Mouse (Mus musculus): ENCODE data around the gene Mettl7a3. TPM values are rescaled to one million over a fixed set of nuclear protein-coding genes. Genes with fewer than 3 reads are reported as not detected.
"Not testable (repeated sequence)": the region's sequence is repeated elsewhere in the genome, so short reads cannot be mapped to it uniquely, and the experiment has no call there.

Mettl7a3 gene
- polyA plus RNA-seq, 1 experiment from 2014 or later = 88.9 TPM

DNA sequence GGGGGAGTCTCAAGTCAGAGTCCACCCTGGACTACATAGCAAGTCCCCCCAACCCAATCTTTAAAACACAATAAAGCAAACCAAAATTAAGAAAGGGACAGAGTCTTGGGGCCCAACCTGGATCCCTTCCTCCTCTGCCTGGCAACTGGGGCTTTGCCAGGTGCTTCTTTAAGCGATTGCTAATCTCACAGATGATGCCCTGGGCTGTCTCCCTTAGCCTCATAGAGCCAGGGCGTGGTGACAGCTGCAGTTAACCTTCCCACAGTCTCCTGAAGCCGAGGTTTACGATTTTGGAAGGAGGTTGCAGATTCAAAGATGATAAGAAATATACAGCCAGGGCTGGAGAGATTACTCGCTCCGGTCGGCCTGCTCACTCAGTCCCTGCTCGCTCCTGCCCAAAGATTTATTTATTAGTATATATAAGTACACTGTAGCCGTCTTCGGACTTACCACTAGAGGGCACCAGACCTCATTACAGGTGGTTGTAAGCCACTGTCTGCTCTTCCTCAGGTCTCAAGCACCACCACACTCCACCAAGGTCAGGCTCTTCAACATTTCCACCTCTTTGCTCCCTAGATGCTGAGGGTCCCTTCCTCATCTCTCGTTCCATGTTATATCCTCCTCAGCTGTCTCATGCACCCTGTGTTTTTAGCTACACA, 27.2 kb upstream of the Mettl7a3 start:
- DNase-seq (ENCODE audit: low read depth, low spot score); in situ Hi-C loops (cut with MboI; ENCODE audit: low pct_unique_long_range_greater_than_20kb); ATAC-seq; H3K27me3 ChIP-seq: not testable (repeated sequence)
- peak; percentile 49 for TF ChIP-seq CTCF (IDR thresholded peaks at IDR 0.05)
- ChIA-PET CTCF (interaction anchor here (0.9 to 1.1 kb wide), 4 partner anchors 9 to 143 kb away, joined by 3 to 5 read pairs (median 3); partner anchors contain the start of gene Mettl7a3), POLR2A (interaction anchor here (1.0 to 1.7 kb wide), 2 partner anchors 42 to 67 kb away, joined by 4 read pairs; no protein-coding TSS in a partner anchor)

DNA sequence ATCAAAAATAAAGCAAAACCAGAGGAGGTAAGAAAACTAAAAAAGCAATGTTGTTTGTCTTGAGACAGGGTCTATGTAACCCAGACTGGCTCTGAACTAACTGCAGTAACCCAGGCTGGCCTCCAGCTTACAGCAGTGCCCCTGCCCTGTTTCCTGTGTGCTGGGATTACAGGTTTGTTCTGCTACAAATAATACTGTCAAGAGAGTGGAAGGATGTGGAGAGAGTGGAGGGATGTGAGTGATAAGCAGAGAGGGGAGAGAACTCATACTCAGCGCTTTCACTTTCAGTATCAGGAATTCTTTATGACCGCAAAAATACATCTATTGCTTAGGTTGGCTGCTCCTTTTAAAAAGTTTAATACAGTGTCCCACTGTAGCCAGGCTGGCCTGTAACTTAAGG, 22.4 kb upstream of the Mettl7a3 start:
- no peak for TF ChIP-seq CTCF (IDR thresholded peaks at IDR 0.05)
- ATAC-seq (no peak), DNase-seq (ENCODE audit: low read depth, low spot score) (no peak)
- in situ Hi-C loops (cut with MboI; ENCODE audit: low pct_unique_long_range_greater_than_20kb) = no loop called here
- CTCF ChIA-PET = interaction anchor here (0.9 to 1.1 kb wide), 2 partner anchors 44 to 58 kb away, joined by 3 read pairs; no protein-coding TSS in a partner anchor
- POLR2A ChIA-PET = interaction anchor here (1.1 kb wide), 1 partner anchor 47 kb away, joined by 3 read pairs; no protein-coding TSS in a partner anchor
- H3K27me3 ChIP-seq = no peaks in the 10 kb centered on the region

DNA sequence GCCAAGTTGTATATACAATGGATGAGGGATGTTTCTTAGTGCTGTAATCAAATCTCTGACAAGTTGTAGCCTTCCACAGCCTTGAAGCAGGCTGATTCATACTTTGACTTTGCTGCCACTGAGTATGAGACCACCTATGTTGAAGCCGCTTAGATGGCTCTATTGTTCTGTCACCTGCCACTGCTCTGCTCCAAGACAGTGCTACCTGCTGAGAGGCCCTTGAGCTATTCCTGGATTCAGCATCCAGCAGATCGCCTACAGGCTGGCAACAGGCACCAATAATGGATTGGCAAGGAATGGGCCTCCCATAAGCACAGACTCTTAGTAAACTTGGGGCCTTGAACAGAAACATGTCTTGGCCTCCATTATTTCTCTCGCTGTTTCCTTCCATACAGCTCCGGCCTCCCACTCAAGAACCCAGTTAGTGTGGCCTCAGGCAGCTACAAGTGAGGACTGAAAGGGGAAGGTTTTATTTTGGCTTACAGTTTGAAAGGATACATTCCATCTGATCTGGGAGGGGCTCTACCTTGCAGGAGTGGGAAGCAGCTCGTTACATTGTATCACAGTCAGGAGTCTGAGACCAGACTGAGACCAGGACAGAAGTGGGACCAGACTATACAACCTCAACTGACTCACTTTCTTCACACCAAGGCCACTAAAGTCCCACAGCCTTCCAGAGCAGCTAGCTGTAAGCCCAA, 20.1 kb upstream of the Mettl7a3 start:
- DNase-seq (ENCODE audit: low read depth, low spot score) = no peak
- ATAC-seq = no peak

DNA sequence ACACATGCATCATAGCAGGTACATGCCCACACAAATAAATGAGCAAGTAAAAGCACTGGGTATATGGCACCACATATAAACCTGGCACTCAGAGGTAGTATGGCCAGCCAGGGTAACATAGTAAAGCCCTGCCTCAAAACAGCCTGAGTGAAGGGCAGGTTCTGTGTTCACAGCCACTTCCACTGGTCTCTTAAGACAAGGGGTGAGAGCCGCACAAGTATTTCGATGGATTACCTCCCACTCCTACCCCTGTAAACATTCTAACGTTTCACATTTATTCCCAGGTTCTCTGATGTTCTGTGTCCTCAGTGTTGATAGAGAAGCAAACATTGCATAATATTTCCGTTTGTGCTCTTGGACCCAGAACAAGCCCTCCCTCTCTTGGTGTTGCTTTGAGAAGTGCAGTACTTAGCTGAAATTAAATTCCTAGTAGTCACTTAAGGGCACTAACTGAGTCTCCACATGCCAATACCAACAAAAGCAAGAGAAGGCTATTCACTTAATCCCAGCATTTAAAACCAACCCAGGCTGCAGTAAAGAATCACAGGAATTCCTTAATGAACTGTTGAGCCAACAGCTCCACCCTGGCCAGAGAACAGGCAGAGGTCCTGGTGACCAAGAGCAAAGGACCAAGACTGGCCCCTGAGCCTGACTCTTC, 16.6 kb upstream of the Mettl7a3 start:
- H3K27me3 ChIP-seq; DNase-seq (ENCODE audit: low read depth, low spot score); in situ Hi-C loops (cut with MboI; ENCODE audit: low pct_unique_long_range_greater_than_20kb): not testable (repeated sequence)
- CTCF ChIA-PET = interaction anchor here (0.7 to 1.2 kb wide), 2 partner anchors 18 to 87 kb away, joined by 3 read pairs; no protein-coding TSS in a partner anchor
- peak; percentile 44 for ATAC-seq
- POLR2A ChIA-PET = interaction anchor here (1.2 kb wide), 1 partner anchor 14 kb away, joined by 3 read pairs; the partner anchor contains the start of gene Mettl7a1

More for the DNA sequence above, 20.1 kb upstream of the Mettl7a3 start:
- H3K27me3 ChIP-seq = no peaks in the 10 kb centered on the region
- CTCF ChIA-PET = no interaction called here
- POLR2A ChIA-PET = no interaction called here
- TF ChIP-seq CTCF (IDR thresholded peaks at IDR 0.05) = no peak
- in situ Hi-C loops (cut with MboI; ENCODE audit: low pct_unique_long_range_greater_than_20kb) = no loop called here

DNA sequence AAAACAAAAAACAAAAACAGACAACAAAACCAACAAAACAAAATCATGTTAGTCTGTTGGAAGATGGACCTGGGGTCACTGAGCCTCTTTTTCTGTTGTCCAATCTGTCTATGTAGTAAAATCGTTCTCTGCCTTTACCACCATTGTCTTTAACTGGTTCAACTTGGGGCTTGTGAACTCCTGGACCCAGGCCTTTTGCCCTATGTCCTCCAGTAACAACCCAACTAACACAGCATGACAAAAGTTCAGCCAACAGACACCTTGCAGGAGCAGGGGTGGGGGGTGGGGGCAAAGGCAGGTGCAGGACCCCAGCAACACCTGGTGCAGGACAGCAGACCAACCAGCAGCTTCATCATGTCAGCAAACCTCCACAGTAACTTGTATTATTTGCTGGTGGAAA, 14.8 kb upstream of the Mettl7a3 start:
- H3K27me3 ChIP-seq = no peaks in the 10 kb centered on the region
- DNase-seq (ENCODE audit: low read depth, low spot score) (no peak), ATAC-seq (no peak)
- POLR2A ChIA-PET = interaction anchor here (1.2 kb wide), 1 partner anchor 55 kb away, joined by 7 read pairs; no protein-coding TSS in a partner anchor
- no peak for TF ChIP-seq CTCF (IDR thresholded peaks at IDR 0.05)
- CTCF ChIA-PET = interaction anchor here (0.8 to 2.0 kb wide), 6 partner anchors 14 to 81 kb away, joined by 3 to 9 read pairs (median 4); no protein-coding TSS in a partner anchor
- in situ Hi-C loops (cut with MboI; ENCODE audit: low pct_unique_long_range_greater_than_20kb) = loop anchor here (5.0 to 10.0 kb wide), 2 partner anchors 52 to 55 kb away; no protein-coding TSS in a partner anchor

DNA sequence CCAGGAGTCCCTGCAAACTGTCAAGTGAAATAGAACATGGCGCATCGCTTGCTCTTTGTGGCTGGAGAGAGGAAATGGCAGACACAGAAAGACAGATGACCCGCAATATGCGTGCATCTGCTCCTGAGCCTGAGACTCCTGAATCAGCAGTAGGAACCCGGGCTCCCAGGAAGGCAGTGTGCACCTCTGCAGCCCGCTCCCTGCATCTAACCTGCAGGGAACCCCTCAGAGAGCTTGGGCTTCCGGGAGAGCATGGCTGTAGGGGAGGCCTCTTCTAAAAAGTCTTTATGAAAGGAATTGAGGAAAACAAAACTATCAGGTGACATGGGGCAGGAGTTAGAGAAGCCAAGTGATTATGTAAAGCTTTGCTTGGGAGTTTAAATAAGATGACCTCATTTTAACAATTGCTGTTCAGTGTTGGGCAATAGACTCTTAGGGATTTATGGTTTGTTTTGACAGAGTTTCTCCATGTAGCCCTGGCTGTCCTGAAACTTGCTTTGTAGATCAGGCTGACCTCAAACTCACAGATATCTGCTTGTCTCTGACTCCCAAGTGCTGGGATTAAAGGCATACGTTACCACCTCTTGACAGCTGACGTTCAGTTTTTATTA, 14.3 kb upstream of the Mettl7a3 start:
- ATAC-seq (peak; percentile 29), DNase-seq (ENCODE audit: low read depth, low spot score) (peak; percentile 76)
- no peaks in the 10 kb centered on the region for H3K27me3 ChIP-seq
- in situ Hi-C loops (cut with MboI; ENCODE audit: low pct_unique_long_range_greater_than_20kb) = loop anchor here (5.0 to 10.0 kb wide), 2 partner anchors 52 to 56 kb away; no protein-coding TSS in a partner anchor
- POLR2A ChIA-PET = interaction anchor here (0.5 to 1.2 kb wide), 2 partner anchors 55 to 272 kb away, joined by 3 to 7 read pairs; no protein-coding TSS in a partner anchor
- CTCF ChIA-PET = interaction anchor here (0.8 to 2.0 kb wide), 7 partner anchors 15 to 101 kb away, joined by 3 to 9 read pairs (median 4); no protein-coding TSS in a partner anchor
- no peak for TF ChIP-seq CTCF (IDR thresholded peaks at IDR 0.05)

DNA sequence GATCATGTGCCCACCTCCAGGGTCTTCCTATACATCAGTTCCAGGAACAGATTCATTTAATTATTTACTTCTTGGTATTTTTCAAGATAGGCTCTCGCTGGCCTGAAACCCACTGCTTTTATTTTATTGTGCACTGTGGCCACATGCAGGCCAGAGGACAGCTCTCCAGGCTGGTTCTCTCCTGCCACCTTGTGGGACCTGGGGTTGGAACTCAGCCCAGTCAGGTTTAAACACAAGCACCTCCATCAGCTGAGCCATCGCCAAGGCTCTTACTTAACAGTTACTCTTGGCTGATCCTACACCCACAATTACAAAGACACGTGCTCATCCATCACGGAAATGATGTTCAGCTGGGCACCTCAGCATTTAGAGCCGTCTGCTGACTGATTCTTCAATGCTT, 13.6 kb upstream of the Mettl7a3 start:
- in situ Hi-C loops (cut with MboI; ENCODE audit: low pct_unique_long_range_greater_than_20kb) = loop anchor here (5.0 to 10.0 kb wide), 2 partner anchors 51 to 56 kb away; no protein-coding TSS in a partner anchor
- ATAC-seq = peak; percentile 25
- POLR2A ChIA-PET = interaction anchor here (0.5 to 0.7 kb wide), 2 partner anchors 81 to 272 kb away, joined by 3 read pairs; no protein-coding TSS in a partner anchor
- peak; percentile 82 for TF ChIP-seq CTCF (IDR thresholded peaks at IDR 0.05)
- H3K27me3 ChIP-seq = no peaks in the 10 kb centered on the region
- CTCF ChIA-PET = interaction anchor here (1.0 to 2.0 kb wide), 3 partner anchors 54 to 100 kb away, joined by 3 to 9 read pairs (median 7); no protein-coding TSS in a partner anchor
- peak; percentile 79 for DNase-seq (ENCODE audit: low read depth, low spot score)

DNA sequence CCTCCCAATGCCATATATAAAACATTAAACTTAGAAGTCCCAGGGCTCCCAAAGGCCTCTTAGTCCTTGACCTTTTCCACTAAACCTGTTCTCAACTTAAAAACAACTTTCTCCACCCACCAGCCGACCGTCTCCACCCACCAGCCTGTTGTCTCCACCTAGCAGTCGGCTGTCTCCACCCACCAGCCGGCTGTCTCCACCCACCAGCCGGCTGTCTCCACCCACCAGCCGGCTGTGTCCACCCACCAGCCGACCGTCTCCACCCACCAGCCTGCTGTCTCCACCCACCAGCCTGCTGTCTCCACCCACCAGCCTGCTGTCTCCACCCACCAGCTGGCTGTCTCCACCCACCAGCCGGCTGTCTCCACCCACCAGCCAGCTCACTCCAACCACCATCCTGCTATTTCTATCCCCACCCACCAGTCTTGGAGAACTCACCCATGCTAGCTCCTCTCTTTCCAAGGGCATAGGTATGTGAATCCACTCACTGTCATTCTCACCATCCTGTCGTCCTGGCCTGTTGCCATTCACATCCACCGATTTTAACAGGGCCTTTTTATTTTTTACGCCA, 10.6 kb upstream of the Mettl7a3 start:
- TF ChIP-seq CTCF (IDR thresholded peaks at IDR 0.05) = no peak
- ChIA-PET CTCF (interaction anchor here (1.3 to 3.0 kb wide), 2 partner anchors 19 to 51 kb away, joined by 3 to 12 read pairs; no protein-coding TSS in a partner anchor), POLR2A (interaction anchor here (0.6 to 1.3 kb wide), 4 partner anchors 15 to 234 kb away, joined by 3 read pairs; no protein-coding TSS in a partner anchor)
- ATAC-seq = no peak
- H3K27me3 ChIP-seq = no peaks in the 10 kb centered on the region
- DNase-seq (ENCODE audit: low read depth, low spot score) = no peak
- in situ Hi-C loops (cut with MboI; ENCODE audit: low pct_unique_long_range_greater_than_20kb) = loop anchor here (5.0 to 10.0 kb wide), 2 partner anchors 48 to 59 kb away; no protein-coding TSS in a partner anchor

DNA sequence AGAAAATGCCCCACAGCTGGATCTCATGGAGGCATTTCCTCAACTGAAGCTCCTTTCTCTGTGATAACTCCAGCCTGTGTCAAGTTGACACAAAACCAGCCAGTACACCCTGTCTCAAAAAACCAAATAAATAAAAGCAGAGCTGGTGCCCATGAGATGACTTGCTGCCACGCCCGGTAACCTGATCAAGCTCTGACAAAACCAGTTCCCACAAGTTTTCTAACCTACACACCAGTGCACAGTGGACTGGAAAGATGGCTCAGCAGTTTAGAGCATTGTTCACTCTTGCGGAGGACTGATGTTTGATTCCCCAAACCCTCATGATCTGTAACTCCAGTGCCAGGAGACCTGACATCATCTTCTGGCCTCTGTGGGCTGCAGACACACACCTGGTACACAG, 9.5 kb upstream of the Mettl7a3 start:
- ChIA-PET CTCF (interaction anchor here (1.1 to 3.0 kb wide), 3 partner anchors 9 to 287 kb away, joined by 3 to 12 read pairs (median 4); partner anchors contain the start of gene Dip2b), POLR2A (interaction anchor here (1.2 kb wide), 1 partner anchor 51 kb away, joined by 3 read pairs; no protein-coding TSS in a partner anchor)
- in situ Hi-C loops (cut with MboI; ENCODE audit: low pct_unique_long_range_greater_than_20kb) = loop anchor here (10.0 kb wide), 1 partner anchor 60 kb away; no protein-coding TSS in a partner anchor
- no peaks in the 10 kb centered on the region for H3K27me3 ChIP-seq
- DNase-seq (ENCODE audit: low read depth, low spot score) = peak; percentile 76
- no peak for ATAC-seq
- no peak for TF ChIP-seq CTCF (IDR thresholded peaks at IDR 0.05)

DNA sequence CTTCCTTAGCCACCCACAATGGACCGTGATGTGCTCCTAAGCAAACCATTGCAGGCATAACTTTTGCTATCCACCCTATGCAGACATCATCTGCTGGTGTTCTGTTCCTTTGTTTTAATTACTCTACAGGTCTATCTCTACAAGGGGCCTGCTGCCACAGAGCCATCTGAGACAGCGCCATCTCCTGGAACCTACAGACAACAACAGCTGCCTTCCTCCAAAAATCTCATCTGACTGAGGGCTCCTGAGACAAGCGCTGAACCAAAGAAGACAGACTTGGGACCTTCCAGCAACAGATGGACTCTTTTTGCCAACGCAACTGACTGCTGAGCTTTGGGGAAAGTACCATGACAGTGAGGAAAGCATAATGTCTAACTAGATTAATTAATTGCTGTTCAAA, 6.6 kb upstream of the Mettl7a3 start:
- H3K27me3 ChIP-seq; POLR2A ChIA-PET; DNase-seq (ENCODE audit: low read depth, low spot score); ATAC-seq: not testable (repeated sequence)
- CTCF ChIA-PET = interaction anchor here (1.1 kb wide), 1 partner anchor 20 kb away, joined by 3 read pairs; no protein-coding TSS in a partner anchor
- in situ Hi-C loops (cut with MboI; ENCODE audit: low pct_unique_long_range_greater_than_20kb) = loop anchor here (10.0 kb wide), 1 partner anchor 63 kb away; no protein-coding TSS in a partner anchor

DNA sequence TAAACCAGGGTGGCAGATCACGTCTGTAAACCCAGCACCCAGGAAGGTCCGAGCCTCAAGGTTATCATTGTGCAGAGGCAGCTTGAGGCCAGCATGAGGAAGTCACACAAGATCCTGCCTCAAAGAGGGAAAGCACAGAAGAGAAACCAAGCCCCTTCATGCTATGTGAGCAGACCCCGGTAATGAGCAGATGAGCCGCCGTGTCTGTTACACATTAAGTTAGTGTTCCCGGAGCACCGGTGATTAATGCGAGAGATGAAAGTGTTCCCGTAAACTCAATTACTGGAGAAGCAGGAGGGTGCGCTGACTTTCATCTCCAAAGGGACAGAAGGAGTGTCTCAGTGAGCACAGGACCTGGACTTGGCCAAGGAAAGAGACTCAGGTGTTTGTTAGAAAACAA, 5.4 kb upstream of the Mettl7a3 start:
- in situ Hi-C loops (cut with MboI; ENCODE audit: low pct_unique_long_range_greater_than_20kb) = loop anchor here (10.0 kb wide), 1 partner anchor 65 kb away; no protein-coding TSS in a partner anchor
- H3K27me3 ChIP-seq; ATAC-seq; CTCF ChIA-PET; DNase-seq (ENCODE audit: low read depth, low spot score); POLR2A ChIA-PET: not testable (repeated sequence)

Measured in Patski (cell line).